Mouse (Mus musculus) lung, adult 2 months (tissue): ENCODE data around the gene Pla2g2c. TPM values are rescaled to one million over a fixed set of nuclear protein-coding genes. Genes with fewer than 3 reads are reported as not detected.
A peak's percentile ranks its signal among the peaks of the same experiment; 100 is the strongest.

ENCODE experiments used
- DNase-seq: peaks from one replicate; pipeline ENCODE4 v3.0.0; 2022
- H3K4me1 ChIP-seq: fragments of 200-500 bp; 2 replicates; pipeline ENCODE4 v1.6.1; 2011; ENCODE audit warnings: low read length; ENCODE audit not compliant: control insufficient read depth, insufficient read depth
- H3K4me3 ChIP-seq: fragments of 200-500 bp; replicated peaks from 2 replicates; pipeline ENCODE3; 2011; ENCODE audit warnings: low read depth, mild to moderate bottlenecking, control low read depth, low read length; ENCODE audit errors: extremely low read depth
- CTCF ChIP-seq: fragments of 200-500 bp; IDR thresholded peaks from 2 replicates; pipeline ENCODE4 v1.5.1; 2011; ENCODE audit warnings: mild to moderate bottlenecking, low read length, control low read depth; ENCODE audit not compliant: insufficient read depth
- POLR2A ChIP-seq: fragments of 200-500 bp; IDR thresholded peaks from 2 replicates; pipeline ENCODE4 v1.6.1; 2011; ENCODE audit warnings: low read depth, mild to moderate bottlenecking, control low read depth, low read length, borderline replicate concordance; ENCODE audit errors: extremely low read depth
- WGBS: fragments of 180-500 bp; shearing (Covaris S2); methylation state at CpG from one replicate; pipeline ENCODE4 v1.1.7; 2018; 5-methylcytosine and 5-hydroxymethylcytosine counted together
- polyA plus RNA-seq: library from polyadenylated mRNA; depleted of rRNA; stranded (reverse); fragments of >200 nt; gene quantifications from 2 replicates; pipeline ENCODE4 v1.2.3, GENCODE M21; 2012; rRNA removed

The Pla2g2c gene
- polyA plus RNA-seq, 1 experiment = 0.93 TPM

GRCm38 (mm10) chr4:138792599-138792998 is 68.0 kb downstream of the Pla2g2c start:
- Histone ChIP-seq H3K4me3 (no peak overlapping the region), H3K4me1 (no peaks in the 10 kb centered on the region)
- TF ChIP-seq CTCF (no peak), POLR2A (no peak)
- peak; percentile 8 for DNase-seq
- 21% methylated on average over 9 of the region's 9 CpGs for WGBS

GRCm38 (mm10) chr4:138793276-138793675 is 68.7 kb downstream of the Pla2g2c start:
- no peak overlapping the region for H3K4me3 ChIP-seq
- peak; percentile 12 for DNase-seq
- no peaks in the 10 kb centered on the region for H3K4me1 ChIP-seq
- WGBS = 46% methylated on average over 2 of the region's 2 CpGs
- TF ChIP-seq POLR2A (no peak), CTCF (peak; percentile 47; the same call in 1 of the 2 replicates)

- 86% methylated on average over 6 of the region's 6 CpGs for WGBS
These were observed 69.8 kb downstream of the Pla2g2c start for GRCm38 (mm10) chr4:138794344-138794743.

More at GRCm38 (mm10) chr4:138794344-138794743, 69.8 kb downstream of the Pla2g2c start:
- DNase-seq = no peak
- Histone ChIP-seq H3K4me3 (no peak overlapping the region), H3K4me1 (no peaks in the 10 kb centered on the region)
- TF ChIP-seq POLR2A (no peak), CTCF (no peak)

Other genes starting within 250 kb of the Pla2g2c start
- 0.09 and 0.23 TPM in 2 replicates for gene Vwa5b1, start 88.9 kb upstream of the Pla2g2c start, polyA plus RNA-seq
- gene Ubxn10, start 12.4 kb downstream of the Pla2g2c start, polyA plus RNA-seq = 25.2 and 28.6 TPM in 2 replicates
- 0.14 and 5.2 TPM in 2 replicates for gene Pla2g2f, start 32.8 kb downstream of the Pla2g2c start, polyA plus RNA-seq
- gene Pla2g2d, start 50.9 kb downstream of the Pla2g2c start, polyA plus RNA-seq = 2.5 and 2.6 TPM in 2 replicates
- gene Pla2g5, start 138.7 kb downstream of the Pla2g2c start, polyA plus RNA-seq = 0.57 and 1.3 TPM in 2 replicates
- not detected in 2 replicates for gene Gm13030, start 149.2 kb downstream of the Pla2g2c start, polyA plus RNA-seq
- 1.2 and 2.2 TPM in 2 replicates for gene Pla2g2e, start 153.2 kb downstream of the Pla2g2c start, polyA plus RNA-seq
- 8.4 and 9.1 TPM in 2 replicates for gene Otud3, start 189.2 kb downstream of the Pla2g2c start, polyA plus RNA-seq
- 74.5 and 93.5 TPM in 2 replicates for gene Rnf186, start 242.3 kb downstream of the Pla2g2c start, polyA plus RNA-seq
- gene Tmco4, start 248.1 kb downstream of the Pla2g2c start, polyA plus RNA-seq = 14.7 and 15.1 TPM in 2 replicates